Mouse (Mus musculus): ENCODE data around the gene Acot12.

Gene Acot12

DNA sequence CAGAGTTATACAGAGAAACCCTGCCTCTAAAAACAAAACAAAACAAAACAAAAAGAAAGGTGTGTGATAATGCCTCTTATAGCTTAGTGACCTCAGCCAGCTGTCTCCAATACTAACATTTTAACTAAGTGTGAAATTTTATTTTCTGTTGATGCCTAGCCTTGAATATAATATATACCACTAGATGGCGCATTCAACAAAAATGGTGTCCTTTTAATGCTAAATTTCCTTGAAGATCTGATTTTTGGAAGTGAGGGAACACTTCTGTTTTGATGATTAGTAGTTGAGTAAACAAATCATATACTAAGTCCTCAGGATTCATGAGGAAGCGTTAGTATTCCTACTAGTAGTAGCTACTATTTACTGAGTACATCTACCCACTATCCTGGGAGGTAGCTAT, 68.2 kb downstream of the Acot12 start:
- in situ Hi-C loops (cut with MboI; ENCODE audit: unreplicated experiment in 2 of 2), result loop anchor here (5.0 to 25.0 kb wide), 6 partner anchors 347 to 1722 kb away; partner anchors contain the start of genes Dhfr (in 1 of the 2), Msh3 (in 1 of the 2), Rps23 (in 1 of the 2) and Ssbp2 (in 1 of the 2)

DNA sequence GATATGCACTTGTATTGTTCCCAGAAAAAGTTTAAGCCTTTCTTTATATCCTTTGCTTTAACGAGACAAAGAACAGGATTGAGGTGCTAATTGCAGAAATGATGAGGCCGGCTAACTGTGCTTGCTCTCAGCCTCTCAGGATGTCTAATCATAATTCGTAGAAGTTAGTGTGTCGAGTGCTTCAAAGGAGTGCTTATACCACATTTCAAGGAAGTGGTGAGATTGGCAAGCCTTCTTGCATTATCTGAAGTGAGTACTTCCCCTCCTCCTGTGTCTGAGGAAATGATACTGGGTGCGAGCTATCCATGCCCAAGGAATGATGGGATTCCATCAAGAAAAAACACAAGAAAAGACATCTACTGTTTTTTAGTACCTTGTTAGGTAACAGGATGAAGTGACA, 73.4 kb downstream of the Acot12 start:
- in situ Hi-C loops (cut with MboI; ENCODE audit: unreplicated experiment in 2 of 2), result loop anchor here in 1 of 2 experiments (25.0 kb wide), 2 partner anchors 352 to 1727 kb away; partner anchors contain the start of genes Ssbp2, Tmem167 and Xrcc4

DNA sequence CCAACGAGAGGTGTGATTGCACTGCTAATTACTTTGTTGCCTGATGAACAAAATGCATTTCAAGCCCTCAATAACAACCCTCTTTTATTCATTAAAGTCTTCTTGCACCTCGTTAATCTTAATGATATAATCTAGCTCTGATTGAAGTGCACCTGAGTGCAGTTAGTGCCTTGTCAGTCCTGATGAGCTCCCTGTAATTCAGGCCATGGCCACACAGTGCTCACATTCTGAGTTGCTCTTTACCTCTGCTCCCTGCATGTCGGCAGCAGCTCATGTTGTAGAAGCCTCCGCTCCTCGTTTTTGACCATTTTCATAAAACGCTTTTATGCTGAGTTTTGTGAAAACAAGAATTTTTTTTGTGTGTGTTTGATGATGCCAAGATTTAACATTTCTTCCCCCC, 82.4 kb downstream of the Acot12 start:
- in situ Hi-C loops (cut with MboI; ENCODE audit: unreplicated experiment in 2 of 2), result loop anchor here in 1 of 2 experiments (25.0 kb wide), 2 partner anchors 361 to 1736 kb away; partner anchors contain the start of genes Ssbp2, Tmem167 and Xrcc4

DNA sequence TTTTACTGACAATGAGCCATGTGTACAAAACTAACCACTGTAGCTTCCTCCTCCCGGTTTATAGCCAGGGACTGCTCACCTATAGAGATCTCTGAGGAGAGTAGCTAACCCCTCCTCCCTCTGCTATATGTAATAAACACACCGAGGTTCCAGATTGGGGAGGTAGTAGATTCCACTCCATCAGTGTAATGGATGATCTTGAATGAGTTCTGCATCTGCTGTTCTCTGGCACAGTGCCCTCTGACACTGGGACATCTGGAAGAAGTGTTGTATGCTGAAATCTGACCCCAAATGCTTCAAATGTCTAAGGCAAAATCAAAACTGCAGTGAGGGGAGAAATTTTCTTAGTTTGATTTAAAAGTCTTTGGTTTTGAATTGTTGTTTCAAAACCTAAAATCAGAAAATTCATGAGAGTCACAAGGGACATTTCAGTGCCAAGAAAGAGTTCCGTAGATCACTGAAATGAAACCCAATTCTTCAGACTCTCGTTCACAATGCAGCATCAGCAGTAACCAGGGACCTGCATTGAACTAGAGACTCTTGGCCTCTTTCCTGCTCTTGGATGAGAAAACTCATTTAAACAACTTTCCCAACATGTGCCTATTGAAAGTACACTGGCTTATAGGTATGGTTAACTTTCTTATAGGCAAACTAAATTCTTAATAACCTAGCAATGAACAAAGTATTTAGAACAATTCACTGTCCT, 83.7 kb downstream of the Acot12 start:
- in situ Hi-C loops (cut with MboI; ENCODE audit: unreplicated experiment in 2 of 2), result loop anchor here in 1 of 2 experiments (25.0 kb wide), 2 partner anchors 363 to 1738 kb away; partner anchors contain the start of genes Ssbp2, Tmem167 and Xrcc4

DNA sequence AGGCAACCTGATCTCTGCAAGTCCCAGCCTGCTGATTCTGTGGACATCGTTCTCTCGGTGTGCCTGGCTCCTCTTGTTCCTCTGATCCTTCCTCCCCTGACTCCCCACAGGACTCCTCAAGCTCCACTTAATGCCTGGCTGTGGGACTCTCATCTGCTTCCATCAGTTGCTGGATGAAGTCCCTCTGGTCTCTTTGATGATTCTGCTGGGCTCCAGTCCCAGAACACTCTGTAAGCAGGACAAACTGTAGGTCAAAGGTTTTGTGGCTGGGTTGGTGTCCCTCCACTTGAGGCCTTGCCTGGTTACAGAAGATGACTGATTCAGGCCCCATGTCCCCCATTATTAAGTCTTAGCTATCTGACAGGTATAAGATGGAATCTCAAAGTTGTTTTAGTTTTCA, 84.8 kb downstream of the Acot12 start:
- in situ Hi-C loops (cut with MboI; ENCODE audit: unreplicated experiment in 2 of 2), result no loop called here

DNA sequence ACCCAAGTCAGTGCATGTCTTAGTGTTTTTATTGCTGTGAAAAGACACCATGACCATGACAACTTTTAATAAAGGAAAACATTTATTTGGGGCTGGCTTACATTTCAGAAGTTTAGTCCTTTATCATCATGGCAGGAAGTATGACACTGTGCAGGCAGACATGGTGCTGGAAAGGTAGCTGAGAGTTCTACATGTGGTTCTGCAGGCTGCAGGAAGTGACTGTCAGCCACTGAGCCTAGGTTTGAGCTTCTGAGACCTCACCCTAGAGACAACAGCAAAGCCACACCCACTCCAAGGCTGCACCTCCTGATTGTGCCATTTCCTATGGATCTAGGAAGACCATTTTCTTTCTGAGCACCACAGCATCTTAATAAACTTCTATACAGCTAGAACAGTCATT, 86.6 kb downstream of the Acot12 start:
- in situ Hi-C loops (cut with MboI; ENCODE audit: unreplicated experiment in 2 of 2), result no loop called here
